Mouse (Mus musculus) ovary, adult 10 weeks (tissue): Measurements from ENCODE around the gene Aldh16a1. TPM values are rescaled to one million over a fixed set of nuclear protein-coding genes. Genes with fewer than 3 reads are reported as not detected.

Experiments
- polyA plus RNA-seq: library from polyadenylated mRNA; stranded (reverse); fragments of 350-450 nt; fragmentation: Illumina TruSeq; extraction: RNeasy Lipid Tissue Mini Kit (QIAGEN cat#74804); gene quantifications from one replicate; pipeline ENCODE4 v1.2.3, GENCODE M21; 2014

Gene Aldh16a1
- polyA plus RNA-seq: 0.88 TPM

DNA sequence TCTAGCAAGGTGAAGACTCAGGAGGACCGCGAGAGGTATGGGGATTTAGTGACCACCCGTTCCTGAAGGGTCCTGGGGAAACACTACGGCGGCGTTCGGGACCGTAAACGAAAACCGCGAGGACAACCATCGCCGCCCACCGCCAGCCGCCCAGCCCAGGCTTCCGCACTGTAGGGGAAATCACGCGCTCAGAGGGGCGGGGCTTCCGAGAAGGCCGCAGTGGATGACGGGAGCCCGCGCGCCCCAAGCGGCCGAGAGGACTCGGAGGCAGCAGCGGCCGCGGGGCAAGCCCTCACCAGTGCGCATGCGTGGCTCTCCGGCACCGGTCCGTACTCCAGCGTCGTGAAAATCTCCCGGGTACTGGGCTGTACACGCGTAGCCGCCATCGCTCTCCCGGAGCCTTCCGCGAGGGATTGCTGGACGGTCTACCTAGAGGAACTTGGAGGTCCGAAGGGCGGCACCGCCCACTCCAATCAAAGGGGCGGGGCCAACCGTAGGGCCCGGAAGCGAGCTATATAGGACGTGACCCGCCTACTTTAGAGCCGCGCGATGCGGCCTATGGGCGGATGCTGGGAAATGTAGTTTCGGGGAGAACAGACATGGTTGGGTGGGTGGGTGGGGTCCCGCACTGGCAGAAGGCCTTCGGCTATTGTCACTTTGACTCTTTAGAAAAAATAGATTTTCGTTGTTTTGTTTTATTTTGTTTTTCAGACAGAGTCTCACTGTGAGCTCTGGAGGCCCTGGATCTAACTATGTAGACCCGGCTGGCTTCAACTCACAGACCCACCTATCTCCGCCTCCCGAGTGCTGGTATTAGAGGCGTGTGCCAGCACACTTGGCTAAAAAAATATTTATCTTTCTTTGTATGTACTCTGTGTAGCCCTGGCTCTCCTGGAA lies at the start of gene Aldh16a1, which contains the start of gene Pih1d1:
TSS of gene Aldh16a1 (minus strand) at position 489 of the 897 bp plus-strand sequence.
TSS of gene Pih1d1 (plus strand) at position 208 of the 897 bp plus-strand sequence.

GRCm38 (mm10) chr7:45180896-45181477 lies 26.6 kb upstream of the Aldh16a1 start, which contains the start of gene Pth2:
Pth2 (plus strand) TSS chr7:45180995.

GRCm38 (mm10) chr7:45179469-45179868 lies 25.1 kb upstream of the Aldh16a1 start, which contains the start of gene Gfy:
Gfy (minus strand) TSS chr7:45179569.

GRCm38 (mm10) chr7:45163735-45164490 lies 9.5 kb upstream of the Aldh16a1 start, which contains the start of gene Slc17a7:
Slc17a7 (plus strand) TSS chr7:45163949.

DNA sequence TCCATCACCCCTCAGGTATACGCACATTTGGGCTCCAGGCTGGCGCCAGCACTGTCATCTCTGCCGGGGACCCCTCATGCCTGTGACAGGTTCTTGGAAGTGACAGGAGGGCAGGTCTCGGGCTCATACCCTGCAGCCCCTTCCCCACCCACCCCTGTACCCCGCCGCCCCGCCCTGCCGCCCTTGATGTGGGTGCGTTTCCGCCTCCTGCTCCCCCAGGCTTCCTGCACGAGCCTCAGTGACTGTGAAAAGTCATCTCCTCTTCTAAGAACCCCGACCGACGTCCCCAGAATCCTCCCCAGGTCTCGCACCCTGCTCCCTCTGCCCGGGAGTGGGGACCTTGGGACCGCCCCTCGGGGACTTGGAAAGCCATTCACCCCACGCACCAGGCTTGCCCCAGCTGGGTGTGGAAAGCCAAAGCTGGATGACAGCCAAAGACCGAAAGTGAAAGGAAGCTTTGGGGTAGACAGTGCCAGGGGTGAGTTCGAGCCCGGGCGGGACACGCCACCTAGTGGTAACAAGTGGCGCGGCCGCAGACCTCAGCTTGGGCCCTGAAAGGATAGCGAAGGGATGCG lies 18.3 kb downstream of the Aldh16a1 start, which contains the start of the genes Gm45713 and Flt3l:
TSS of gene Gm45713 (minus strand) at position 239 of the 575 bp plus-strand sequence.
TSS of gene Flt3l (minus strand) at position 440 of the 575 bp plus-strand sequence.

GRCm38 (mm10) chr7:45128624-45129246 lies 25.6 kb downstream of the Aldh16a1 start, which contains the start of gene Rpl13a:
Rpl13a (minus strand) TSS chr7:45128761.

GRCm38 (mm10) chr7:45124224-45125143 lies 29.9 kb downstream of the Aldh16a1 start, which contains the start of gene Rps11:
Rps11 (minus strand) TSS chr7:45124439.

DNA sequence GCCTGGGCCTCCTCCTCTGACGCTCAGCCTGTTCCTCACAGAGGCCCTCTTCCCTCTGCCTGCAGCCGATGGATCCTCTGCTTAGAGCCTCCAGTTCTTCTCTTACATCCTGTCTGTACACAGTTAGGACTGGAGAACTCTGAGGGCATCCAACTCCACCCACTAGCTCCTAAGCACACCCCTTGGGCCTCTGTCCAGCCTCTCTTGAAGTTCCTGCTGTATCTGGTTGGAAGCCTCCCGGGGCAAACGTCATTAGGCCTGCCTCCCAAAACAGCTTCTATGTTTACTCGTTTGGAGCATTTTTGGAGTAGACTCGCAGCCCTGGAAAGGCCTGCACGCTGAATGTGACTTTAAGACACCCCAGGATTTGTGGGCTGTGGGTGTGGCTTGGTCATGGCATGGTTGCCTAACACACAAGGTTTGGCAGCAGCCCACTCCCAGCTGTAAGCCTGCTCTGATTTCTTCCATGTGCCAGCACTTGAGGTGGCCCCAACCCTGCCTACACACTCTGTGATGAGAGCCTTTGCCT lies 50.7 kb downstream of the Aldh16a1 start, which contains the start of gene Fcgrt:
TSS of gene Fcgrt (minus strand) at position 200 of the 529 bp plus-strand sequence.

DNA sequence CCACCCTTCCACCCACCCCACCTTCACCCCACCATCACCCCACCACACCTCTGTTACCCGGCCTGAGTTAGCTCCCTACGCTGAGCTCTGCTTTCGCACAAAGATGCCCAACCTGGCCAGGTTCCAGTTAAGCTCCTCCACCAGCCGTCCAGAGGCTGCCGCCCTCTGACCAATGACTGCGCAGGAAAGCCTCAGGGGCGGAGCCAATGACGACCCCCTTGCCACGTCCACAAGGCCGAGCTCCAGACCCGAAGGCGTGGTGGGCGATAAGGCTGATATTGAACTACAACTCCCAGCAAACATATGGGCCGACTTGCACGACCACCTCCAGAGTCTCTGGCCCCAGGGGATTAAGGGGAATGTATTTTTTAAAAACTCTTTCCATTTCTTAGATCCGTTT lies 62.3 kb downstream of the Aldh16a1 start, which contains the start of gene Rcn3:
TSS of gene Rcn3 (minus strand) at position 174 of the 400 bp plus-strand sequence.

Other genes with a start within 250 kb of the Aldh16a1 start
- 20.6 TPM for gene Ap2a1, start 225.1 kb downstream of the Aldh16a1 start, polyA plus RNA-seq
- gene Tsks, start 211.4 kb downstream of the Aldh16a1 start, polyA plus RNA-seq: not detected
- 0.88 TPM for gene Cpt1c, start 179.7 kb downstream of the Aldh16a1 start, polyA plus RNA-seq
- gene Prmt1, start 168.0 kb downstream of the Aldh16a1 start, polyA plus RNA-seq: 8.2 TPM
- gene Irf3, start 156.9 kb downstream of the Aldh16a1 start, polyA plus RNA-seq: 8.4 TPM
- 2.0 TPM for gene Bcl2l12, start 155.9 kb downstream of the Aldh16a1 start, polyA plus RNA-seq
- gene Scaf1, start 138.2 kb downstream of the Aldh16a1 start, polyA plus RNA-seq: 2.2 TPM
- 4.0 TPM for gene Rras, start 136.6 kb downstream of the Aldh16a1 start, polyA plus RNA-seq
- 0.40 TPM for gene Prr12, start 101.7 kb downstream of the Aldh16a1 start, polyA plus RNA-seq
- 9.1 TPM for gene Nosip, start 92.2 kb downstream of the Aldh16a1 start, polyA plus RNA-seq
- gene Prrg2, start 91.9 kb downstream of the Aldh16a1 start, polyA plus RNA-seq: 4.7 TPM
- gene Rcn3, start 62.4 kb downstream of the Aldh16a1 start, polyA plus RNA-seq: 0.31 TPM
- 14.4 TPM for gene Fcgrt, start 50.7 kb downstream of the Aldh16a1 start, polyA plus RNA-seq
- 474 TPM for gene Rps11, start 30.1 kb downstream of the Aldh16a1 start, polyA plus RNA-seq
- 557 TPM for gene Rpl13a, start 25.8 kb downstream of the Aldh16a1 start, polyA plus RNA-seq
- not detected for gene Gm45713, start 18.4 kb downstream of the Aldh16a1 start, polyA plus RNA-seq
- gene Flt3l, start 18.2 kb downstream of the Aldh16a1 start, polyA plus RNA-seq: 3.9 TPM
- 2.1 TPM for gene Pih1d1, start 281 bp downstream of the Aldh16a1 start, polyA plus RNA-seq
- not detected for gene Slc17a7, start 9.4 kb upstream of the Aldh16a1 start, polyA plus RNA-seq
- gene Gfy, start 25.0 kb upstream of the Aldh16a1 start, polyA plus RNA-seq: not detected
- not detected for gene Pth2, start 26.4 kb upstream of the Aldh16a1 start, polyA plus RNA-seq
- gene Ccdc155, start 50.3 kb upstream of the Aldh16a1 start, polyA plus RNA-seq: not detected
- not detected for gene Dkkl1, start 57.6 kb upstream of the Aldh16a1 start, polyA plus RNA-seq
- 10.9 TPM for gene Tead2, start 61.2 kb upstream of the Aldh16a1 start, polyA plus RNA-seq
- gene Cd37, start 84.5 kb upstream of the Aldh16a1 start, polyA plus RNA-seq: not detected
- not detected for gene Slc6a16, start 86.5 kb upstream of the Aldh16a1 start, polyA plus RNA-seq
- not detected for gene Slc6a21, start 122.9 kb upstream of the Aldh16a1 start, polyA plus RNA-seq
- gene Trpm4, start 179.2 kb upstream of the Aldh16a1 start, polyA plus RNA-seq: 0.46 TPM
- 0.31 TPM for gene Hrc, start 180.7 kb upstream of the Aldh16a1 start, polyA plus RNA-seq
- gene Ppfia3, start 212.4 kb upstream of the Aldh16a1 start, polyA plus RNA-seq: not detected
- gene Lin7b, start 216.0 kb upstream of the Aldh16a1 start, polyA plus RNA-seq: not detected
- 78.5 TPM for gene Snrnp70, start 241.2 kb upstream of the Aldh16a1 start, polyA plus RNA-seq